Mouse (Mus musculus) mouse embryonic stem cell (cell line): ENCODE data around the gene Zfp346.

Source experiments
- in situ Hi-C, 2 experiments: fragments of 300-500 bp; cut with MboI; formaldehyde crosslinking; loops; 1 replicate in 1 of 2; 3 replicates in 1 of 2; pipeline ENCODE4 v1.14.3; 2019 to 2020; ENCODE audit warnings: low sequenced_read_pairs in 2 of 2, low pct_unique_long_range_greater_than_20kb in 1 of 2, mixed read lengths in 1 of 2; ENCODE audit not compliant: unreplicated experiment in 1 of 2

Gene Zfp346

DNA sequence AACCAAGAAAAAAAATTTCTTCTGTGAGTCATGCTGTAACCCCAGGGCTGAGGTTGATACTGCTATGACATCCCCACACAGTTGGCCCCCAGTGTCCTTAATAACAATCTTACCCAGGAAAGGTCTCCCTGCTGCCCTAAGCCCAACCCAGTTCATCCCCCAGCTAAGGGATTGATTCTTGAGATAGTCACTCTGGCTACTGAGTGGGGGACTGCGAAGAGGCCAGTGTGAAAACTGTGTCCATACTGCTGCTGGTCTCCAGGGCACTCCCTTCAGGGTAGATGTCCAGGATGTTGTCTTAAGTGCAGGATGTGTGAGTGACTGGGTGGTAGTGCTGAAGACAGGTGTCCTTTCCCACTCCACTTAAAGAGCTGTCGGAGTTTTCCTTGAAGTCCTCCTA, 28.3 kb downstream of the Zfp346 start, which contains the start of gene Gm17617:
Gene Gm17617, minus strand, starts transcription at position 101 of the 400 bp plus-strand sequence.
- in situ Hi-C loops = no loop called here

DNA sequence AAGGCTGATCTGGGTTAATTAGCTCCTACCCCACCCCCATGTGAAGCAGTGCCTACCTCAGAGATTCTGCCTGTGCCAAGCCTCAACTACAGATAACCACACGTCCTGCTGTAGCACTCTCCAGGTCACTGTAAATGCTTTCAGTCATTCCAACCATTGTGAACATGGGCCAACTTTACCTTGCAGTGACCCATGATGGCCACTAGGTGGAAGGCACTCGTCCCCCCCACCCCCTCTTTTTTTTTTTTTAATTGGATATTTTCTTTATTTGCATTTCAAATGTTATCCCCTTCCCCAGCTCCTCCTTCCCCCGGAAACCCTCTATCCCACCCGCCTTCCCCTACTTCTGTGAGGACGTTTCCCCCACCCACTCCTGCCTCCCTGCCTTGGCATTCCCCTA, 30.3 kb downstream of the Zfp346 start:
- in situ Hi-C loops = no loop called here

DNA sequence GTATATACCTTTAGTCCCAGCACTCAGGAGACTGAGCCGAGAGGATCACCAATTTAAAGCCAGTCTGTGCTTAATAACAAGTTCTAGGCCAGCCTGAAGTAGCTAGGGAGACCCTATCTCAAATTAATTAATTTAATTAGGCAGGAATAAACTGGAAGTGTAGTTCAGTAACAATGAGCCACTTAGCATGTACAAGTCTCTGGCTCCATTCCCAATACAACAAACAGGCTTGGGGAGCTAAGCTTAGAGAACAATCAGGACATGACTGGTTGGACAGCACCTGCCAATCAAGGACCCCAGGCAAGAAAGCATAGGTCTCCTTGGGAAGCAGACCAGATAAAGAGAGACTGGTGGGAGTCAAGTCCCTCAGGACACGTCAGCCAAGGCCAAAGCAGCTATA, 35.2 kb downstream of the Zfp346 start:
- in situ Hi-C loops = no loop called here

DNA sequence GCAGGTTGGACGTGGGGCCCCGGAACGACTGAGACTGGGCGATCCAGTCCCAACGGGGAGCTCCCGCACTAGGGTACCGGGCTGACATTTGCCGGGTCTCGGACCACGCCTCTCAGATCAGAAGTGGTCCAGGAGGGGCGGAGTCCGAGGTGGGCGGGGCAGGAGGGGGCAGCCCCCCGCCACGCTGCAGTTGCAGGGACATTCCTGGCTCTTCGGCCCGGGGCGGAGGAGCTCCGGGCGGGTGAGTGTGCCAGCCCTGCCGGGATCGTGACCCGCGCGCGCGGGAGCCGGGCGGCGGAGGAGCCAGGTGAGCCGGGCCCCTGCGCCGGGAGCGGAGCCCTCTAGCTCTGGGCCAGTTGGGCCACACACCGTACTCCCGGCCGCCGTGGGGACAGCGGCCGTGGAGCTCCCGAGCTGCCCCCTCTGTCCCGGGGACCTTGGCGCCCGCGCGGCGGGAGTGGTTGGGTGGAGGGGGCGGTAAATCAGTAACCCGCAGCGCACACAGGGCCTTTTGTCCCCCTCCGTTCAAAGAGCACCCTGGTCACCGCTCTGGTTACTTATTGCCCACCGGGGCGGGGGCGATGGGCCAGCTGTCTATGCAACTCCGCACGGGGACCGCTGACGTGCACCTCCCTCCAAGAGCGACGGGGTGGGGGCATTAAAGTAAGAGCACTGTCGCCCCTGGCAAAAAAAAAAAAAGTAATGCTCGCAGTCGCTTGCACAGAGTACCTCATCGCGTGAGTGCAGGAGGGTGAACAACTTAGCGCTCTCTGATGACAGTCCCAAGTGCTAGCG, 47.7 kb downstream of the Zfp346 start, which contains the start of gene Fgfr4:
Gene Fgfr4, plus strand, starts transcription at position 20 of the 795 bp plus-strand sequence.
- in situ Hi-C loops = no loop called here

DNA sequence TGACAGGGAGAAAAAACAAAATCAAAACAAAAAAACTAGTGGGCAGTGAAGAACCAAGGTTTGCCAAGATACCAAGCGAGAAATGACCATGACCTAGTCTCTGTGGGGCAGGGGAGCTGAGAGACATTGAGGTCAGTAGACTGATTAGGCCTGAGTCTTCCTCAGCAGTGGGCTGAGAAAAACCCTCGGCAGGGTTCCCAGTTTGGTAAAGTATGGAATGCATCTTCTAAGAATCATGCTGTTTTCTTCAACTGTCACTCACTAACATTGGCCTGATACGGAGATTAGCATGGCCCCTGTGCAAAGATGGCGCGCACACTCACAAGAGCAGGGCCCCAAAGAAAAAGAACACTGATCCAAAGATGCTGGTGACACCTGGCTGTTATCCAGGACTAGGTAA, 48.8 kb downstream of the Zfp346 start:
- in situ Hi-C loops = no loop called here

DNA sequence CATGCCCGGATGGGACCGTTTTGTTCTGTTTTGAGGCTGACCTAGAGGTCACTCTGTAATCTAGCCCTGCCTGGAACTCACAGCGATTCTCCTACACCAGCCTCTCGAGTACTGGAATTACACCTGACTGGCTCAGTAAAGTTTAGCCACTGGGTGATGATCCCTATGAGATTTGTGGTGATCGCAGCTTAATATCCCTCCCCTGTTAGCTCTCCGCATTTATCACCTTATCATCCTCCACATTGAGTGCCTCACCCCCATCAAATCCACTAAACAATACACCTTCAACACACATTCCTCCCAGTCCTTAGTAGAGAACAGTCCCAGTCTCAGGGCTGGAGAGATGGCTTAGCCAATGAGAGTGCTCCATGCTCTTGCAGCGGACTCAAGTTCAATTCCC, 57.3 kb downstream of the Zfp346 start:
- in situ Hi-C loops = no loop called here

DNA sequence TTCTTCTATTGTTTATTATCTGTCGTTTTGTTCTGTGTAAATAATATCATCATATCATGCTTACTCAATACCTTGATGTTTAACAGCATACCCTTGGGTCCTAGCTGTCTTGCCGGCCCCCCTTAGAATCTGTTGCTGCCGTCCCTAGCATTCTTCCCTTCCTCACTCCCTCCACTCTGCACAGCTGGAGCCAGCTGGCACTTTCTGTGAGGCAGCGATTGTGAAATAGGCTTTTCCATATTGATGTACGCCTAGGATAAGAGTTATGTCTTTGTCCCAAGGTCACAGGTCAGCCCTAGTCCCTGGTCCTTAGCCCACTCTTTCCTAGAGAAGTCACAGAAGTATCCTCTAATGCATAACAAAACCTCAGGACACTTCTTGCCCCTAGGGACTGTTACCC, 58.4 kb downstream of the Zfp346 start:
- in situ Hi-C loops = no loop called here

DNA sequence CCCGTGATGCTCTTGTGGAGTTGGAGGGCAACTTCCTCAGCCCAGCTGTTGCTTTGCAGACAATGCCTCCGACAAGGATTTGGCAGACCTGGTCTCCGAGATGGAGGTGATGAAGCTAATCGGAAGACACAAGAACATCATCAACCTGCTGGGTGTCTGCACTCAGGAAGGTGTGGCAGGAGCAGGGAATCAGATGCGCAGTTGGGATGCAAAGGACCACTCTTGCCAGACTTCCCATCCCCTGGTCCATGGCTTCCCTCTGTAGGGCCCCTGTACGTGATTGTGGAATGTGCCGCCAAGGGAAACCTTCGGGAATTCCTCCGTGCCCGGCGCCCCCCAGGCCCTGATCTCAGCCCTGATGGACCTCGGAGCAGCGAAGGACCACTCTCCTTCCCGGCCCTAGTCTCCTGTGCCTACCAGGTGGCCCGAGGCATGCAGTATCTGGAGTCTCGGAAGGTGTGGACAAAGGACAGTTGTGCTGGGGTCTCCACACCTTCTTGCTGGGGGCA, 60.8 kb downstream of the Zfp346 start:
- in situ Hi-C loops = no loop called here

DNA sequence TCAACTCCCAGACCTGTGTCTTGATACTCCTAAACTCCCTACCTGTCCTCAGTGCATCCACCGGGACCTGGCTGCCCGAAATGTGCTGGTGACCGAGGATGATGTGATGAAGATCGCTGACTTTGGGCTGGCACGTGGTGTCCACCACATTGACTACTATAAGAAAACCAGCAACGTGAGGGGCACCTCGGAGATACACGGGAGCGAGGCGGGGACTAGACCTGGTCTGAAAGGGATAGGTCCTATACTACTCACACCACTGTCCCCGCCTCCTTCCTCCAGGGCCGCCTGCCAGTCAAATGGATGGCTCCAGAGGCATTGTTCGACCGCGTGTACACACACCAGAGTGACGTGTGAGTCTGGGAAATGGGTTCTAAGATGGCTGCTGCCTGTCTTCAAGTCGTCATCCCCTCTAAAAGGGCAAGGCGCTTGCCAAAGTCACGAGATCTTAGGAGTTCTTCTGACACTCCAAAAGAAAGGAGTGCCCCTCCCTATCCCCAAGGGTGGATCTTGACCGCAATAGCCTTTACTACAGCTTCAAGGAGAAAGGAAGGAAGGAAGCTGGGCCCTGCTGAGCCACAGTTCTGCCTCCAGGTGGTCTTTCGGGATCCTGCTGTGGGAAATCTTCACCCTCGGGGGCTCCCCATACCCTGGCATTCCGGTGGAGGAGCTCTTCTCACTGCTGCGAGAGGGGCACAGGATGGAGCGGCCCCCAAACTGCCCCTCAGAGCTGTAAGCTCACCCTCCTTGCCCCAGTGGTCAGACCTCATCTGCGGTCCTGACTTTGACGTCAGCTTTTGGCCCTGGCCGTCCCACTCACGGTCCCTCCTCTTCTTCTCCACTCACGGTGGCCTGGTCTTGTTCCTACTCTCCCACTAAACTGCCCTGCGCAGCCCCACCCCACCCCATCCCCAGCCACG, 62.0 kb downstream of the Zfp346 start:
- in situ Hi-C loops = no loop called here

DNA sequence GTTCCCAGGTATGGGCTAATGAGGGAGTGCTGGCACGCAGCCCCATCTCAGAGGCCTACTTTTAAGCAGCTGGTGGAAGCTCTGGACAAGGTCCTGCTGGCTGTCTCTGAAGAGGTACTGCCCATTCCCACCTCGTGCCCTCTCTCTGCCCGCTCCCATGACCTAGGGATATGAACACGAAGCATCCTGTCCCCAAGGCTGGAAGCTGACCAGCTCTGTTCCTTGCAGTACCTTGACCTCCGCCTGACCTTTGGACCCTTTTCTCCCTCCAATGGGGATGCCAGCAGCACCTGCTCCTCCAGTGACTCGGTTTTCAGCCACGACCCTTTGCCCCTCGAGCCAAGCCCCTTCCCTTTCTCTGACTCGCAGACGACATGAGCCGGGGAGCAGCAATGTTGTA, 62.7 kb downstream of the Zfp346 start:
- in situ Hi-C loops = no loop called here

DNA sequence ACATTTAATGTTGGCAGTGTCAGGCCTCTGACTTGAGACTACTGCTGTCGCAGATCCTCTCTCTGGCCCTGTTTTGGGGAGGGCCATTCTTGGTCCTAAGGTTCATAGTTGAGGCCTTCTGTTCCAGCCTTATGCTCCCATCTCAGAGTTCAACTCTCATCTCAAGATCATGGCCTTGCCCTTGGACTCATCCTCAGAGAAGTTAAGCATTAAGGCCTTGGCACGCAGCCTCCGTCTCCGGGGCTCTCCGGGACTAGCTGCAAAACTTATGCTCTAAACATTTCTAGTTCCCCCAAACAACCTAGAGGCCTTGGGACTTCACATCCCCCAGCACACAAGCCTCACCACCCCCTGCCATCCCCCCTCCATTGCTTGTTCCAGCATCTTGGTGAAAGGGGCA, 63.1 kb downstream of the Zfp346 start:
- in situ Hi-C loops = no loop called here

DNA sequence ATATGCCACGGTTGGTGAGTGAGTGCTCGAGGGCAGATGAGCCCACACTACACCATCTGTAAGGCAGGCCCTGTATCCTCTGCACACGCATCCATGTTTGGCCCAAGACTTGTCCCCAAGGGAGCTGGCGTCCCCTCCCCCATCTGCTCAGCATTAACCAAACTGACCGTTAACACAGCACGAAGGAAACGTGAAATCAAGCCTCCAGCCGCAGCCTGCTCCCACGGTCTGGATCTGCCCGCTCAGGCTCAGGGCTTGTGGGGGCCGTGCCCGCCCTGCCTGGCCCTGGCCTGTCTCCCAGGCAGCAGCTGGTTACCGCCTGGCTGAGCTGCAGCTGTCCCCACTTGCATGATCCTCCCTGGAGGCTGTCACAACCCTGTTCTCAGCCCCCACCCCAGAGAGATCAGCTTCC, 63.9 kb downstream of the Zfp346 start:
- in situ Hi-C loops = no loop called here

DNA sequence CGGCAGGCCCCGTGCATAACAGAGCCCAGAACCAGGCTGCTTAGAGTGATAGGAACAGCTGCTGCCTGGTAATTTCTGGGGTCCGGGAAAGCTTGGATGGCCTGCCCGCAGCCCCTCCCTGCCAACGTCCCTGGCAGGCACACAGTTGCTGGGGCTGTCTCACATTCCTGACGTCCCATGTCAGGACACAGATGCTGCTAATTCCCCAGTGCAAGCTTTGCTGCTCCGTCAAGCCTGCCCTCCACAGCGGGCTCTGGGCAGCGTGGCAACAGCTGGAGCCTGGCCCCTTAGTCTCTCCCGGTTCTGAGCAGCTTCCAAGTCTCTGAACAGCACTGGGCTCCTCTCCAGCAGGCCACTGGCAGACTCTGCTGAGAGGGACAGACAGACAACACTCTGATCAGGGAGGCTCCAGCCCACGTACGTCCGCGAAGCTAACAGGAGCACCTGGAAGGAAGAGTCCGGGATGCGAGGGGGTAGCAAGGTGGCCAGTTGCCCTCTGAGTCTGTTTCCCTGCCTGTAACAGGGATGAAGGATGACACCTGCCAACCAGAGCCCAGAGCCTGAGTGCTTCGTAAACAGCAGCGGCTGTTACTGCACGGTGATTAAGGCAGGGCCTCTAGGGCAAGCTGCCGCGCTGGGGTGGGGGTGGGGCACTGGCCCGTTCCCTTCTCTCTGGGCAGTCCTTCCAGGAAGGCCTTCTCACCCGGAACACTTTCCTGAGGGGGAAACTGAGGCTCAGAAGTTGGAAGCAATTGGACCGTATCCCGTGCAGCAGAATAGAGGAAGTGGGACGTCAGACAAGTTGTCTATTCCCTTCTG, 66.6 kb downstream of the Zfp346 start:
- in situ Hi-C loops = loop anchor here in 1 of 2 experiments (10.0 kb wide), 1 partner anchor 377 kb away; no protein-coding TSS in a partner anchor

DNA sequence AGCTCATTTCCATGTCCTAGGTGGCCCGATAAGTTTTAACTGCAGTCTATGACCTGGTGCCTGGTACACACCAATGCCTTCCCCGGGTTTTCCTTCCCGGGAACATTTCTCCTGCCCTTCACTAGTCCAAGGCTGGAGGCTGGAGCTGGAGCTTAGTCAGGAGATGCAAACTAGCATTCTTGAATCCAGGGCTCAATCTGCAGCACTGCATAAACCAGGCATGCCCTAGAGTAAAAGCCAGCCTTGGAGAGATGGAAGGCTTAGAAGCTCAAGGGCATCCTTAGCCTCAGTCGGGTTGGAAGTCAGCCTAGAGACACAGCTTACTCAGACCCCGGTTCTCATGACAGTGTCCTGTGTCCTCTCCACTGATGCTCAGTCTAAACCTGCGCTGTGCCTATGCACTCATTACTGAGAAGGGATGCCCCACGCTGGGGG, 67.2 kb downstream of the Zfp346 start:
- in situ Hi-C loops = loop anchor here in 1 of 2 experiments (10.0 kb wide), 1 partner anchor 378 kb away; no protein-coding TSS in a partner anchor

DNA sequence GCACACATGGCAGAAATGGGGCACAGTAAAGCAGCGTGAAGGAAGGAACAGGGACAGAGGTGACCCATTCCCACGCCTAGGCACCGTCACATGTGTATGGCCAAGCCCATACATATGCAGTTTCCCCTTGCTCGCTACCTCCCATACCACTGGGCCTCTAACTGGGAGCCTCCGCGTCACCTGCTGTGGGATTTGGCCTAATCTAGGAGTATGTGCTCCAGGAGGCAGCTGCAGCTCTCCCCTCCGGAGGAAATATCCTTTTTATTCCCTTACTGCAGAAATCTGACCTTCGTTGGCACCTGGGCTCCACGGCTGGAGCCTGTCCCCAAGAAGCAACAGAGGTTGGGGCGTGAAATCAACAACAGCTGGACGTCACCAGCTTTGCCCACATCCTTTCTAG, 69.2 kb downstream of the Zfp346 start:
- in situ Hi-C loops = loop anchor here in 1 of 2 experiments (10.0 kb wide), 1 partner anchor 380 kb away; no protein-coding TSS in a partner anchor

DNA sequence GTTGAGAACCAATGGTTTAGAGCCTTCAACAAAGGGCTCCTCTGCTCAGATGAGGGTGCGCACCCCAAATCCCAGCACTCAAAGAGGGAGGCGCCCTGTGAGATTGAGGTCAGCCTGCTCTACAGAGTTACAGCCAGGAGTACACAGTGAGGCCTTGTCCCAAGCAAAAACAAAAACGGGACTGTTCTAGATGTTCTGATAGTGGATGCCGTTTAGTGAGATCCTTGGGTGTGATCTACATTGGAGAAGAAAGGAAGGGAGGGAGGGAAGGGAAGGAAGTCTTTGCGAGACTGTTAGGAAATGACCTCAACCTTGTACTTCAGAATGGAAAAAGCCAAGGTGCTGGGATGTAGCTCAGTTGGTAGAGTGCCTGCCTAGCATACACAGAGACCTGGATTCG, 71.2 kb downstream of the Zfp346 start:
- in situ Hi-C loops = loop anchor here in 1 of 2 experiments (10.0 kb wide), 1 partner anchor 381 kb away; no protein-coding TSS in a partner anchor

DNA sequence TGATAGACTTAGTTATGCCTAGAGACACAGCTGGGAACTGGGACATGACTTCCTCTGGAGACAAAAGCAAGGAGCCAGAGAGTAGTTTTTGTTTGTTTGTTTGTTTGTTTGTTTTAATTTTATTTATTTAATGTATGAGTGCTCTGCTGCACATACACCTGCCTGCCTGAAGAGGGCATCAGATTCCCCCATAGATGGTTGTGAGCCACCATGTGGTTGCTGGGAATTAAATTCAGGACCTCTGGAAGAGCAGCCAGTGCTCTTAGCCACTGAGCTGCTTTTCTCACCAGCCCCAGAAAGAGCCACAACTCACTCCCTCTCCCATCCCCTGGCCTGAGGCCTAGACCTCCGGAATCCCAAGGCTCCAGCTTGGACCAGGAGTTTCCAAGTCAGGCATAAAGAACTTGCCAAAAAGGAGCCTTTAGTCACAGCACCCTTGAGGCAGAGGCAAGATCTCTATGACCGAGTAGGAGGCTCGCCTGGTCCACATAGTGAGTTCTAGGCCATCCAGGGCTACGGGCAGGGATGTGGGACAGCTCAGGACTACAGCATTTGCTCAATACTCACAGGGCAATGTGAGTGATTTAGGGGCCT, 72.9 kb downstream of the Zfp346 start:
- in situ Hi-C loops = loop anchor here in 1 of 2 experiments (10.0 kb wide), 1 partner anchor 383 kb away; no protein-coding TSS in a partner anchor

DNA sequence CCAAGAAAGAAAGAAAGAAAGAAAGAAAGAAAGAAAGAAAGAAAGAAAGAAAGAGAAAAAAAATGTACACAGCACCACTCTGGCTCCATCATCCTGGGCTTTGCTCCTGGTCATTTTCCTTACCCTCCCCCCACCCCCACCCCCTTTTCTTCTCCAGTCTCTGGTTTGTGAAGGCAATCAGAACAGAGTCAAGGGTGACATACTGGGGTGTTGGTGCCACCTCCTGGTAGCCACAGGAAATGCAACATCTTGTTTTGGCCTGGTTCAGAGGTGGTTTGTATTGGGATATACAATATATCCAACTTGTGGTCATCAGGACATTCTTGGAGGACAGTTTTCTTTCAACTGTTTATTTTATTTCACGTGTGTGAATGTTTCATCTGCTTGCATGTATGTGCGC, 73.4 kb downstream of the Zfp346 start:
- in situ Hi-C loops = loop anchor here in 1 of 2 experiments (10.0 kb wide), 1 partner anchor 384 kb away; no protein-coding TSS in a partner anchor
